Mouse (Mus musculus) adrenal gland, adult 8-10 months (tissue): ENCODE data around the gene Wipf2. TPM values are rescaled to one million over a fixed set of nuclear protein-coding genes. Genes with fewer than 3 reads are reported as not detected.

Source experiments
- DNase-seq: peaks from one replicate; pipeline ENCODE4 v3.0.0; 2022
- total RNA-seq, 4 experiments: library from RNA; stranded (reverse); gene quantifications; 2 replicates each; pipeline ENCODE4 v1.2.4; 2022

The Wipf2 gene
- total RNA-seq, 4 experiments from 2014 or later, result 20.4 to 26.7 (median 23.5) TPM

DNA sequence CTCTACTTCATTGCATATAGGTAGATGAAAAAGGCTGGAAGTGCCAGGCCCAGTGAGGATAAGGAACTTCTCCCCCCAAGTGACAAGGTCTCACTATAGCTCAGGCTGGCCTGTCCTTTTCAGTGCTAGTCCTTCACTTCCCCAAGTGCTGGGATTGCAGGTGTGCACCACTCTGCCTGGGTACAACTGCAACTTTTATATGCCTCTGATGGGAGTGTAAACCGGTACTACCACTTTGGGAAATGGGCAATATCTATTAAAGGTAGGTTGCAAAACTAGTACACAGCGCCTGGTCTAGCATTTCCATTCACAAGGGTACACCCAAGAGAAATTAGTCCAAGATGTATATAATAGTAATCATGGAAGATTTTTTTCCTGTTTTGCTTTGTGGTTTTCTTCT, 8.8 kb upstream of the Wipf2 start:
- DNase-seq, result no peak

- peak; percentile 71 for DNase-seq
Measured at GRCm38 (mm10) chr11:98858759-98859731, 4.4 kb upstream of the Wipf2 start.

- DNase-seq, result peak; percentile 26
Measured at GRCm38 (mm10) chr11:98863751-98864429, 452 bp downstream of the Wipf2 start.

DNA sequence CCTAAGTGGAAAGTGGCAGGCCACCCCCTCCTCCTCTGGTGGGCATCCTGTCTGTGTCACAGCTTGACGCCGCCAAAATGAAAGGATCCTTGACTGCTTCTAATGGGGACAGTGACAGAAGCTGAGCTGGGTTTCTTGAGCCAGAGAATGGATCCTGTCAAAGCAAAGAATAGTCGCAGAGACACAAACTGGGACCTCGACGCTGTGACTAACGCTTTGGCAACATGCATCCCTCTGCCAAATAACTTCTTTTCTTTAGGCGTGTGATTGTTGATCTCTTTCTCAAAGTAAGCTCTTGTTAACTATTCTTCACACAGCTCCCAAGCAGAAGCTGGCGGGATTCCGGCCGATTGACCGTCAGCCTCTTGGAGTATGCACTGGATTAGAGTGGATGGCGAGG, 3.9 kb downstream of the Wipf2 start:
- no peak for DNase-seq

DNA sequence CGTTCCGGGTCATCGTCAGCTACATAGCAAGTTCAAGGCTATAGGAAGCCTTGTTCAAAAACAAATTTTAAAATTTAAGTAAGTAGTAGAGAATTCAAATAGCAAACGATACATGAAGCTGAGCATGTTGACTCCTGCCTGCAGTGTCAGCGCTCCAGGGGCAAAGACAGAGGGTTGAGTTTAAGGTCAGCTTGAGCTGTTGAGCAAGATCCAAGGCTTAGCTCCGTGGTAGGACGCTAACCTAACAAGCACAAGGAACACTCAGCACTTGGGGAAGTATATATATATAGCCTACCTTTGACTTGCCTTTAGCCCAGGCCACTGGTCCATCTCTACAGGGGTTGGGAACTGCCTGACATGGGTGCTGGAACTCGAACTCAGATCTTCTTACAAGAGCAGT, 6.5 kb downstream of the Wipf2 start:
- no peak for DNase-seq

- no peak for DNase-seq
Measured at GRCm38 (mm10) chr11:98870791-98871190, 7.4 kb downstream of the Wipf2 start.

GRCm38 (mm10) chr11:98871416-98871815, 8.0 kb downstream of the Wipf2 start:
- DNase-seq, result no peak

GRCm38 (mm10) chr11:98872040-98872439, 8.6 kb downstream of the Wipf2 start:
- DNase-seq, result no peak

DNA sequence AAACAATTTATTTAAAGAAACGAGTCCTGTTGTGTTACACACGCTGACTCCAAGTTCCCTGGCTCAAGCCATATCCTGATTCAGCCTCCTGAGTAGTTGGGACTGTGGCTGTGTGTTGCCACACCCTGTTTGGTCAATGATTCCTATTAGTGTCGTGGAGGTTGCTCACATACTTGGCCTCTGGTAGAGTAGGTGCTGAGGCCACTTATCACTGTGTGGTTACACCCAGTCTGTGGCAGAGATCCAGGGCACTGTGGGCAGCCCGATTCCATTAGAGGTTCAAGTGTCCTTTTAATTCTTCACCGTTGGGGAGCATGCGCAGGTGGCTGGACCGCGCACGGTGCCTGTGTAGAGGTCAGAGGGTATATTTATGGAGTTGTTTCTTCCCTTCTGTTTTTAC, 10.5 kb downstream of the Wipf2 start:
- no peak for DNase-seq

DNA sequence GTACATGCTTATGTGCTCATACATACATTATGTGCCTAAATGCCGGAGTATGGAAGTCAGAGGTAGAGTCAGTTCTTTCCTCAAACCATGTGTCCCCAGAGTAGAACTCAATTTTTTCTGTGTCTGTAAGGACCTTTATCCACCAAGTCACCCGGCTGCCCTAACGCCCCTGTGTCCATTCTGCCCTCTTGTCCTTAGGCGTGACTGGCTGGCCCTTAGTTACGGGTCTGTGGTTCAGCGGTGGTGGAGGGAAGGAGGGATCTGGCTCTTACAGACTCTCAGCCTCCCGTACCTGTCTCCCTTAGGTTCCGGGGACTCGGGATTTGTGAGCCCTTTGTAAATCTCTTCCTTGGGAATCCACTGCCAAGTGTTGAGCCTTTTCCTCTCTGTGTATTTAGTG, 13.6 kb downstream of the Wipf2 start:
- no peak for DNase-seq

- no peak for DNase-seq
Measured at GRCm38 (mm10) chr11:98887703-98888102, 24.3 kb downstream of the Wipf2 start.

DNA sequence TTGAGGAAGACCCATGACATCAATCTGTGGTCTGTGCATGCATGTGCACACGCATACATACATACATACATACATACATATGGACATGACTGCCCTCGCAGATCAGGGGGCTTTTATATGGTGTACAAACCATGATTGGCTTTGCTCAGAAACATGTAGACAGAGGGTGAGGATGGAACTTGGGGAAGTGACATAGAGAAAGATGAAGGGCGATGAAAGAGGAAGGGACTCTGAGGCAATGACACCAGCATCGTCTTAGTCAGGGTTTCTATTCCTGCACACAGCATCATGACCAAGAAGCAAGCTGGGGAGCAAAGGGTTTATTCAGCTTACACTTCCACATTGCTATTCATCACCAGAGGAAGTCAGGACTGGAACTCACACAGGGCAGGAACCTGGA, 25.6 kb downstream of the Wipf2 start:
- no peak for DNase-seq

- DNase-seq, result no peak
Measured at GRCm38 (mm10) chr11:98889977-98890376, 26.5 kb downstream of the Wipf2 start.

GRCm38 (mm10) chr11:98892426-98892825, 29.0 kb downstream of the Wipf2 start:
- DNase-seq, result no peak

DNA sequence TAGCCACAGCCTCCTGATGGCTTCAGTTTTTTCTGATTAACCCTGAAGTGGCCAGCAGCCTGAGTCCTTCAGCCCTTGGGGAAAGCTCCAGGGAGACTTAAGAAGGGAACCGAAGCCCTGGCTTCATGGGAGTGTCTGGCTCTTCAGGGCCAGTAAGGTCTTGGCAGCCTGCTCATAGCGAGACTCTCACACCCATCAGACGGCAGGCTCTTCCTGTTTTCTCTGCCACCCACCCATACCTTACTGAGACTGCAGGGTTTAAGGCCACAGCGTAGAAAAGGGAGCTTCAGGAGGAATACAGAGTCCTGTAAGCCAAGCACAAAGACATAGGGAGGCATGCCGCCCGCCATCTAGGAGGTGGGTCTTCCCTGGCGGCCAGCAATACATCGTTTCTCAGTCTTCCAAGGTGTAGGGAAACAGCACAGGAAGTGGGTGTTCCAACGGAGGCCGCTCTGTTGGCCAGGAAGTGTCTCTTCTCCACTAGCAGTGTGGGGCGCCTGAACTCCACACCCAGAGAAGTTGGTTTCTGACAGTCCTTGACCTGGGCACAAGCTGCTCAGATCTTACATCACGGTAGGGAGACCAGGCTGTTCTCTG, 37.2 kb downstream of the Wipf2 start:
- DNase-seq, result no peak

DNA sequence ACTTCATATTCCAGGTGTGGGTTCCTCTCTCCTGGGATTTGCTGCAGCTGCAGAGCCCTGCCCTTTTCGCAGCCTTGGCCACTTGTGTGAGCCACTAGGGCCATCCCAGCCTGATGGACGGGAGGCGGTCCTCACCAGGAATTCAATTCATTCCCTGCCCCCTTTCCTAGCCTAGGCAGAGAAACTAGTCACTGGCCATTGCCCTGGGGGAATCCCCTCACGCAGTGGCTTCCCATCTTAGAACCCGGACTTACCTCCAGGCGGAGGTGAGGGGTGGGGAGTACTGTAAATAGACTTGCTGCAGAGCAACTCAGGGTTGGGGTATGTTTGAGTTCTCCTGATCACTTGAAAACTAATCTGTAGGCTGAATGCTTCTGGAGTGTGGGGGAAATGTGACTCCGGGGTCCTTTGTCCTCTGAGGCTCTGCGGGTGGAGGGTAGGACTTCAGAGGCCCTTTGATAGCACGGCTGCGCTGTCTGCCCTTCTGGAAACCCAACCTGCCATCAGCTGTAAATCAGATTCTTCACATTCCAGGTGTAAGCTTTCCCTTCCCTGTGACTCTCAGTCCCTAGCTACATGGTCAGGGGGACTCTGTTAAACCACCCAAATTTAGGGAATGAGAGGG, 39.3 kb downstream of the Wipf2 start:
- DNase-seq, result no peak

- no peak for DNase-seq
Measured at GRCm38 (mm10) chr11:98904577-98904976, 41.1 kb downstream of the Wipf2 start.

DNA sequence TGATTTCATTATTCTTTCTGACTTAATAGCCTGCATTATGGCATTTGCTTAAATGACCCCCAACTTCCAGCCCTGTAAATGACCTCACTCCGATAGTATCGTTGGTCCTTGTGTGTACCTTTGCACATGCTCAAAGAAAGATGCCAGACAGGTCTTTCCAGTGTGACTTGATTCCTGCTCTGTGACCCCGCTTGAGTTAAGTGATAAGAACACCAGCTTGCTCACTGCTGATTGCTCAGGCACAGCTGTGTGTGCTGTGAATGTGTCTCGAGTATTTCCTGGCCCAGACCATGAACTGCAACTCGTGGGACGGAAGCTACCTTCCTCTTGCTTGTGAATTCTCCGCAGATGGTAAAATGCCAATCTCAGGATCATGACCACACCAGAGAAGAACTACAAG, 41.6 kb downstream of the Wipf2 start:
- no peak for DNase-seq

DNA sequence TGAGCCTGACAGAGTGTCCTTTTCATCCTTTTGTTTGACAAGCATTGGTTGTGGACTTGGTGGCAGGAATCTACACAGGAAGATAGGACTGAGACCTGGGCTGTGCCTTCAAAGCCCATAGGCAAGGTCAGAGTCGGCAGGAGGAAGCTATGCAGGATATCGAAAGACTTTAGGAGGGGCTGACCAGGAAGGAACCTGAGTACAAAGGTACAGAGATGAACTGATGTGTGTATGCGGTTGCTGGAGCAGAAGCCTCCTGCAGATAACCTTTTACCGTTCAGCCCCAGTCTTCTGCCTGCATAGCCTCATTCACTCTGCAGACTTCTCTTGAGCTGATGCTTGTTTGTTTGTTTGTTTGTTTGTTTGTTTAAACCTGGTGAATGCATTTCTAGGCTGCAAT, 42.1 kb downstream of the Wipf2 start:
- DNase-seq, result no peak

GRCm38 (mm10) chr11:98907063-98907436, 43.6 kb downstream of the Wipf2 start:
- DNase-seq, result no peak

GRCm38 (mm10) chr11:98907437-98908173, 44.2 kb downstream of the Wipf2 start, which contains the start of gene Cdc6:
Gene Cdc6, plus strand, starts transcription at chr11:98907801.
- peak; percentile 96 for DNase-seq

DNA sequence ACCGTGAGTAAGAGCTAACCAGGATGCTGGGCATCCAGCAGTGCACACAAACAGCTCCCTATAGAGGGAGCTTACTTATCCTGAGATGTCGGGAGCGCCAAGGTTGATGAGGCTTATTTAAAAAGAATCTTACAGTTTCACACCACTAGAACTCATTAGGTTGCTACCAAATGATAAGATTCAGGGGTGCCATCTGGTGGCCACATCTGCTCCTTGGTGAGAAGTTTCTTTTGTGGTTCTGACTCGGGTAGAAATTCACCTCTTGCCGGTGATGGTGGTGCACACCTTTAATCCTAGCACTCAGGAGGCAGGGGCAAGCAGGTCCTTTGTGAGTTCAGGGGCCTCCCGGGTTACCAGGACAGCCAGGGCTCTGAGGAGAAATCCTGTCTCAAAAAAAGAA, 46.2 kb downstream of the Wipf2 start:
- DNase-seq, result no peak
